Mouse (Mus musculus): ENCODE results near the gene Ndufv2. TPM values are rescaled to one million over a fixed set of nuclear protein-coding genes. Genes with fewer than 3 reads are reported as not detected.

Gene Ndufv2
- polyA plus RNA-seq (2016; fragmentation: Nextera tagmentation; extraction: Ambion mirVana) = 482 and 485 TPM in 2 replicates

DNA sequence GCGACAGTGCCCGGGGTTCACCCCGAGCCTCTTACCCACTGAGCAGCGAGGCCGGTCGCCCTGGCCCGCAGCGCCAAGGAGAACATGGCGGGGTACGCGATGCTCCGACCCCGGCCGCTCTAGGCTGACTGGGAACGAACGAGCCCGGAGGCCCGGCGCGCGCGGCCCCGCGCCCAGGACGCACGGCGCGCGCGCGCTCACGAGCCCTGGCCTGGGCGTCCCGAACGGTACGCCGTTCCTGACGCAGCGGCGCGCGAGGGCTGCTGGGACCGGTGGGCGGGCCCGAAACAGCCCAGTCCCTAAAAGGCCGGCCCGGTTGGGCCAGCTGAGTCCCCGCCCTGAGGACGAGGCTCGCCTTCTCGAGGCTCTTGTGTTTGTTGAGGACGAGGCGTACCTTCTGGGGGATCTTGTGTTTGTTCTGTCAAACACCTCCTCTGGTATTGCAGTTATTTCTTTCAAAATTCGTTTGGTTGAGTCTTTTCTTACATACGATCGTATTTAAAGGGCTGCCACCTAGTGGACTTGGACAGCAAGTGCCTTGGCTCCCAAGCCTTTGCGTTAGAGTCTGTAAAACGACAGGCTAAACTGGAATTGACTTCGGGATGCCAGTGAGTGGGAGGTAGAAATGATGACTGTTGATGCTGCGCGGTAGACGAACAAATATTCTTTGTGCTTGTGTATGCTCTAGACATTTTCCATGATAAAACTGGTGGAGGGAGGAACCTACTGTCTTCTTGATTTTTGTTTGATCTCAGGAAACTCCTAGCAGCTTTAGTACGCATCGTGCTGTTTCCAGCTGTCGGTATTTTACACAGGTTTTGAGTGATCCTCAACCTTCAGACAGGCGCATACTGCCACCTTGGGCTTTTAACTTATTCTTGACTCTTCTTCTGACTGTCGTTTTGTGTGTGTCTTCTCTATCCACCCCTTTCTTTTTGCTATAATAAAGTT is at the start of gene Ndufv2:
TSS of gene Ndufv2 (minus strand) at position 180 of the 951 bp plus-strand sequence.
- H3K27ac ChIP-seq (ENCODE audit: poor library complexity, severe bottlenecking) = peak within 1 kb of the TSS; percentile 94
- peak within 1 kb of the TSS; percentile 88 for H3K4me2 ChIP-seq
- WGBS = under 1% methylated on average over 67 of the region's 67 CpGs
- no peaks in the 10 kb centered on the region for H3K27me3 ChIP-seq (replicated peaks)
- peaks cover 14% of the 10 kb centered on the region for H3K4me1 ChIP-seq (replicated peaks)
- no peaks in the 10 kb centered on the region for H3K9me3 ChIP-seq (replicated peaks)
- peak within 1 kb of the TSS; percentile 70 for H3K4me3 ChIP-seq
- ATAC-seq (ENCODE audit: insufficient number of reproducible peaks, low FRiP score) = peak; percentile 100
- H3K9ac ChIP-seq = peak within 1 kb of the TSS; percentile 97
- no peaks in the 10 kb centered on the region; the same call in 1 of the 2 replicates for H3K36me3 ChIP-seq

DNA sequence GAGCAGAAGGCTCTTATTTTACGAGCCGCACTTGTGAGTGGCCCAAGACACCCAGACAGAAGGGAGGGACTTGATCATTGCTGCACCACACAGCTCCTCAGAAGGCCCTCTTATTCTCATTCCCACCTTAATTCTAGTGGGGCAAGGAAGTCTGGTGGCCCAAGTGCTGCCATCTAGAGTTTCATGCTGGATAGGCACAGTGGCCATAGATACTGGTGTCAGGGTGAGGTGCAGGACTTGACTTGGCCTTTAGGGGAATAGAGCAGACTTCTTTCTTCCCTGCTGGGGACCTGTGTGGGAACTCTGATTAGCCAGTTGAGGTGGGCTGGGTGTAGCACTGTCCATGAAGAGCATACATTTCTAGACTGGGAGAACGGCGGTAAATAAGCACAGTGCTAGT is 29.9 kb upstream of the Ndufv2 start:
- no peak overlapping the region for H3K4me3 ChIP-seq
- no peak overlapping the region for H3K27ac ChIP-seq (ENCODE audit: poor library complexity, severe bottlenecking)
- H3K27me3 ChIP-seq (replicated peaks) = no peaks in the 10 kb centered on the region
- 90% methylated on average over 4 of the region's 4 CpGs for WGBS
- peaks cover 90% of the 10 kb centered on the region for H3K36me3 ChIP-seq
- 0 out of 2 replicates have a peak, but pooled peaks have one; percentile 29 for ATAC-seq (ENCODE audit: insufficient number of reproducible peaks, low FRiP score)
- no peak overlapping the region for H3K4me2 ChIP-seq
- no peaks in the 10 kb centered on the region for H3K4me1 ChIP-seq (replicated peaks)
- peaks cover 7% of the 10 kb centered on the region for H3K9me3 ChIP-seq (replicated peaks)
- H3K9ac ChIP-seq = no peak overlapping the region

DNA sequence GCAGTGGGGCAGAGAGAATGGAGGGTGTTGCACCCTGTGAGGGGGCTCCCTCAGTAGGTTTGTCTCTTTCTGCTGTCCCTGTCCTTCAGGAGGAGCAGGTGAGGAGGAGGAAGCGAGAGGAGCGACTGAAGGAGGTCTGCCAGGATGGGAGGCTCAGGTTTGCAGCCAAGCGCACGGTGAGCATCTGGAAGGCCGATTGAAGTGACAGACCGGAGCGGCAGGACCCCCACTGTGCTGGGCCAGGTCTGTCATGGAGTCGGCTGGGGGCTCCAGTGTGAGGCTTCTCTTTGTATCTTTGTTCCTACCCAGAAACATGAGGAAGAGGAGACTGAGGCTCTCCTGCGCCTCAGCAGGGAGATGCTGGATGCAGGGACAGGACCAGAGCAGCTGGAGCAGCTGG is 29.0 kb upstream of the Ndufv2 start:
- Histone ChIP-seq H3K4me1 (replicated peaks) (peaks cover 2% of the 10 kb centered on the region), H3K9ac (no peak overlapping the region), H3K4me3 (no peak overlapping the region), H3K27me3 (replicated peaks) (no peaks in the 10 kb centered on the region), H3K36me3 (peaks cover 83% of the 10 kb centered on the region), H3K4me2 (no peak overlapping the region), H3K9me3 (replicated peaks) (peaks cover 7% of the 10 kb centered on the region), H3K27ac (ENCODE audit: poor library complexity, severe bottlenecking) (no peak overlapping the region)
- WGBS = 88% methylated on average over 9 of the region's 9 CpGs
- ATAC-seq (ENCODE audit: insufficient number of reproducible peaks, low FRiP score) = no peak

DNA sequence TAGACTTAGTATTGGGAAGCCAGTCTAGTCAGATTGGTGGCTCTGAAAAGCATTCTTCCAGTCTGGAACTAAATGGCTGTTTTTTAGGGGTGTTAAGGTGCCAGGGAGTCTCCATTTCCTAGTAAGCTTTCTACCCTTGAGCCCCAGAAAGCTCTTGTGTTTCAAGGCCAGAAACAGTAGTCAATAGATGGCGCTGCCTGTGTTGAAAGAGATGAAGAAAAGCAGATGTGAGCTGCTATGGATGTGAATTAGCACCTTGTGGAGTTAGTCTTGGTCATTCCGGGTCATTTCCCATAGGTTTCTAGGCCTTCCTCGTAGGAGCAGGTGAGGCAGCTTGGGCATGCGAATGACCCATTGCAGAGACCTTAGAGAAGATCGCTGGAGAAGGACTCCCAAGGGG is 23.9 kb upstream of the Ndufv2 start:
- no peak for ATAC-seq (ENCODE audit: insufficient number of reproducible peaks, low FRiP score)
- no peaks in the 10 kb centered on the region for H3K9me3 ChIP-seq (replicated peaks)
- peaks cover 13% of the 10 kb centered on the region for H3K4me1 ChIP-seq (replicated peaks)
- H3K9ac ChIP-seq = peak overlapping the region; percentile 41; the same call in 1 of the 2 replicates
- H3K4me3 ChIP-seq = no peak overlapping the region
- peaks cover 36% of the 10 kb centered on the region for H3K36me3 ChIP-seq
- no peak overlapping the region for H3K4me2 ChIP-seq
- H3K27me3 ChIP-seq (replicated peaks) = no peaks in the 10 kb centered on the region
- WGBS = 62% methylated on average over 5 of the region's 5 CpGs
- no peak overlapping the region for H3K27ac ChIP-seq (ENCODE audit: poor library complexity, severe bottlenecking)

DNA sequence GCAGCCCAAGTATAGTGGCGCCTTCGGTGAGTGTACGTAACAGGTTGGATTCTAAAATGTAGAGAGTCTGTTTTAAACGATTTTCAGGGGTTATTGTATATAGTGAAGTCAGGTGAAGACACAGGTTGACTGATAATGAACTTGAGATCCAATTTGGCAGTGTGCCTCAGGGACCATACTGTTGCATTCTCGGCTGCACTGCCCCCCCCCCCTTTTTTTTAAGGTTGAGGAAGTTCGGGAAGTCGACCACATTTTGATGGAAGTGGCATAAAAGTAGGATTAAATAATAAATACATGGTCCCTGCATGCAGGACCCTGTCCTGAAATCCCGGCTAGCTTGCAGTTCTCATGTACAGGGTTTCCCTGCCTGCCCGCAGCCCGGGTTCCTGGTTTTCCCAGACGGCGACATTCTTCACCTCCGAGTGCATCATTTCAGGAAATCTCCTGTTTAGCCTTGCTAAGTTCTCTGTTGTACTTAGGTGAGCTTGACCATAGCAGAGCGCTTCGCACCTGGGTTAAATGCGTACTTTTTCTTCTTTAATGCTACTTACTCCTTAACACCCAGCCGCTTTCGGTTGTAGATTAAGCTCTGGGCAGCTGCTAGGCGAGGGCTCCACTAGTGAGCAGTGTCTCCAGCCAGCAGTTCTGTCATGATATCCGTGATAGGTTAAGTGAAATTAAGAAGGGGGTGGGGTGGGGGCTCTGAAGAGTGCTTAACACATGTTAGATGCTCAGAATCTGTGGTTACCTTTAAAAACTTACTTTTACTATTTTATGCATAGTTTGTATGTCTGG is 22.7 kb upstream of the Ndufv2 start:
- H3K9me3 ChIP-seq (replicated peaks) = no peaks in the 10 kb centered on the region
- H3K27me3 ChIP-seq (replicated peaks) = no peaks in the 10 kb centered on the region
- WGBS = under 1% methylated on average over 20 of the region's 20 CpGs
- H3K36me3 ChIP-seq = peaks cover 39% of the 10 kb centered on the region
- peak overlapping the region; percentile 80 for H3K4me2 ChIP-seq
- 0 out of 2 replicates have a peak, but pooled peaks have one; percentile 22 for ATAC-seq (ENCODE audit: insufficient number of reproducible peaks, low FRiP score)
- peak overlapping the region; percentile 83 for H3K9ac ChIP-seq
- H3K27ac ChIP-seq (ENCODE audit: poor library complexity, severe bottlenecking) = peak overlapping the region; percentile 87
- peaks cover 13% of the 10 kb centered on the region for H3K4me1 ChIP-seq (replicated peaks)
- H3K4me3 ChIP-seq = peak overlapping the region; percentile 76

DNA sequence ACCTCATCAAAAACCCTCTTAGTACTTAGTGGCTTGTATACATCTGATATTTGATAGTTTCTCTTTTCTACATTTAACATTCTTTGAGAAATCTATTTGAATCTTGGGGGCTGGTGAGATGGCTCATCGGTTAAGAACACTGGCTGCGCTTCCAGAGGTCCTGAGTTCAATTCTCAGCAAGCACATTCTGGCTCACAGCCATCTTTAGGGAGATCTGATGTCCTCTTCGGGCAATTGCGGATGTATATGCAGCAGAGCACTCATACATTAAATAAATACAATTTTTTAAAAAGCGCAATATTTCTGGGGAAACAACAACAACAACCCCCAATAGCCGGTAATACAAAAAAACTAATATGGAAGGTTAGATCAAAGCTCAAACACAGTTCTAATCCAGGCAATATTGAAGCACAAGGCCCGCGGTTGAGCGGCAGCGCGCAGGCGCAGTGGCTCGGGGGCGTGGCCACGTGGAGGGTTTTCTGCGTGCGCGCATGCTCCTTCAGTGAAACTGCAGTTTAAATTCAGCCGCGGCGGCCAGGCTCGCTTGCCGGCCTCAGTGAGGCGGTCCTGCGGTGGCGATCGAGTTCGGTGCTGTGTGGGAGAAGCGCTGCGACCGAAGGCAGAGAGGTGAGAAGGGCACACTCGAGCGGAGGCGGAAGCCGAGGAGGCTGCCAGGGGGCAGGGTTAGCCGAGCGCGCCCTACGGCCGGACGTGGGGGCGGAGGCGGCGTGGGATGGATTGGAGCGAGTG is 21.9 kb upstream of the Ndufv2 start, which contains the start of gene Ddx11:
TSS of gene Ddx11 (plus strand) at position 455 of the 750 bp plus-strand sequence.
- H3K27me3 ChIP-seq (replicated peaks) = no peaks in the 10 kb centered on the region
- H3K9ac ChIP-seq = peak within 1 kb of the TSS; percentile 83
- ATAC-seq (ENCODE audit: insufficient number of reproducible peaks, low FRiP score) = peak; percentile 83
- peak within 1 kb of the TSS; percentile 76 for H3K4me3 ChIP-seq
- peak within 1 kb of the TSS; percentile 87 for H3K27ac ChIP-seq (ENCODE audit: poor library complexity, severe bottlenecking)
- peaks cover 13% of the 10 kb centered on the region for H3K4me1 ChIP-seq (replicated peaks)
- H3K36me3 ChIP-seq = peaks cover 41% of the 10 kb centered on the region
- 6% methylated on average over 45 of the region's 45 CpGs for WGBS
- peak within 1 kb of the TSS; percentile 80 for H3K4me2 ChIP-seq
- no peaks in the 10 kb centered on the region for H3K9me3 ChIP-seq (replicated peaks)

DNA sequence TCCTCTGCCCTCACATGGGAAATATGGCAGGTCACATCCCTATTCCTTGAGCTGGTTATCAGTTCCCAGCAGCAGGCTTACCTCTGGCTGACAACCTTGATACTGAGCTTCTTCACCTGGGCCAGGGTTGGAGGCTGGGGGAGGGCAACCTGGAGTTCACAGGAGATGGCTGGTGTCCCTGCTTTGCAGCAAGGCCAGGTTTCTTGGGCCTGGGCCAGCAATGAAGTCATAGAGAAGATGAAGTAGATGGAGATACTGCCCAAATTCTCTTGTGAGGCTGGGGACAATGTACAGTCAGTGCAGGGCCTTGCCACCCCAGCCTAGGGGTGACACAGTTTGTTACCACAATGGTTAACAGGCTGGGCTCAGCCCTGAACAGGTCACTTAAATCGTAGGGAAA is 19.3 kb upstream of the Ndufv2 start:
- no peak overlapping the region for H3K4me2 ChIP-seq
- no peak overlapping the region for H3K27ac ChIP-seq (ENCODE audit: poor library complexity, severe bottlenecking)
- H3K36me3 ChIP-seq = peaks cover 44% of the 10 kb centered on the region
- peaks cover 13% of the 10 kb centered on the region for H3K4me1 ChIP-seq (replicated peaks)
- H3K9ac ChIP-seq = no peak overlapping the region
- WGBS = 73% methylated on average over 1 of the region's 1 CpGs
- H3K27me3 ChIP-seq (replicated peaks) = no peaks in the 10 kb centered on the region
- H3K4me3 ChIP-seq = no peak overlapping the region
- ATAC-seq (ENCODE audit: insufficient number of reproducible peaks, low FRiP score) = no peak; the same call in 1 of the 2 replicates
- H3K9me3 ChIP-seq (replicated peaks) = no peaks in the 10 kb centered on the region

DNA sequence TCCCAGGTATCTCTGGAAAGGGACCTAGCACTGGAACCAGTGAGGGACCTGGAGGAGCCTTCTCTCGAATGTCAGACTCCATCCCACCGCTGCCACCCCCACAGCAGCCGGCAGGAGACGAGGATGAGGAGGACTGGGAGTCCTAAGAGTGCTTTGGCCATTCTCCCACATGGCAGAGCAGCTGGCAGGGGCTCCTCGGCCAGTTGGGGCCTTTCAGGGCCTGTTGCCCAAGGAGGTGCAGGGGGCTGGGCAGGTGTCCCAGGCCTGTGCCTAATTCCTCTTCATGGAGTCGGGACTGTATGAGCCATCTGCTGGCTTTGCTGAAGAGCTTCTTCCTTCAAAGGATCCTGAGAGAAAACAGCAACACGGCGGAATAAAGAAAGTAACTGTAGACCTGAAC is 17.6 kb upstream of the Ndufv2 start:
- no peaks in the 10 kb centered on the region for H3K27me3 ChIP-seq (replicated peaks)
- no peaks in the 10 kb centered on the region for H3K4me1 ChIP-seq (replicated peaks)
- no peak for ATAC-seq (ENCODE audit: insufficient number of reproducible peaks, low FRiP score)
- WGBS = 86% methylated on average over 8 of the region's 8 CpGs
- H3K4me3 ChIP-seq = no peak overlapping the region
- no peaks in the 10 kb centered on the region for H3K9me3 ChIP-seq (replicated peaks)
- H3K9ac ChIP-seq = no peak overlapping the region
- no peak overlapping the region for H3K4me2 ChIP-seq
- H3K27ac ChIP-seq (ENCODE audit: poor library complexity, severe bottlenecking) = no peak overlapping the region
- H3K36me3 ChIP-seq = peaks cover 62% of the 10 kb centered on the region

DNA sequence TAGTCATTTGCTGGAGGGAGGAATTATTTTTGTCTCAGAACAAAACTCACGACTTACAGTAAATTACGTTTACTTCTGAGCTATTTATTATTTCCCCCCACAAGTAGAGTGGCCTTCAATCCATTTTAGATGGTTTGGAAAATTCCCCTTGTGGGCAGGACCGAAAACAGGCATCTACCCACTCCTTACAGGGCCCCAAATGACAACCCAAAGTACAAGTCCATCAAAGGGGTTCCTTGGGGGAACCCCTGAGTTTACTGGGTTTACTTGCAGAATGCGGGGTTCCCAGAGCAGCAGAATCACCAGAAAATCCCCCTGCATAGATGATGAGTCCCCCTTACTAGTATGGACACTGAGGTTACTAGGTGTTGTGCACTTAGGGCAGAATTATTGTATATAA is 10.8 kb upstream of the Ndufv2 start:
- peak overlapping the region; percentile 91 for H3K9ac ChIP-seq
- H3K27ac ChIP-seq (ENCODE audit: poor library complexity, severe bottlenecking) = 0 out of 2 replicates have a peak overlapping the region, but pooled peaks have one; percentile 89
- peaks cover 16% of the 10 kb centered on the region for H3K4me1 ChIP-seq (replicated peaks)
- H3K36me3 ChIP-seq = peaks cover 37% of the 10 kb centered on the region
- WGBS = 44% methylated on average over 4 of the region's 4 CpGs
- peak overlapping the region; percentile 97 for H3K4me3 ChIP-seq
- H3K9me3 ChIP-seq (replicated peaks) = no peaks in the 10 kb centered on the region
- H3K27me3 ChIP-seq (replicated peaks) = no peaks in the 10 kb centered on the region
- H3K4me2 ChIP-seq = peak overlapping the region; percentile 76
- no peak for ATAC-seq (ENCODE audit: insufficient number of reproducible peaks, low FRiP score)

DNA sequence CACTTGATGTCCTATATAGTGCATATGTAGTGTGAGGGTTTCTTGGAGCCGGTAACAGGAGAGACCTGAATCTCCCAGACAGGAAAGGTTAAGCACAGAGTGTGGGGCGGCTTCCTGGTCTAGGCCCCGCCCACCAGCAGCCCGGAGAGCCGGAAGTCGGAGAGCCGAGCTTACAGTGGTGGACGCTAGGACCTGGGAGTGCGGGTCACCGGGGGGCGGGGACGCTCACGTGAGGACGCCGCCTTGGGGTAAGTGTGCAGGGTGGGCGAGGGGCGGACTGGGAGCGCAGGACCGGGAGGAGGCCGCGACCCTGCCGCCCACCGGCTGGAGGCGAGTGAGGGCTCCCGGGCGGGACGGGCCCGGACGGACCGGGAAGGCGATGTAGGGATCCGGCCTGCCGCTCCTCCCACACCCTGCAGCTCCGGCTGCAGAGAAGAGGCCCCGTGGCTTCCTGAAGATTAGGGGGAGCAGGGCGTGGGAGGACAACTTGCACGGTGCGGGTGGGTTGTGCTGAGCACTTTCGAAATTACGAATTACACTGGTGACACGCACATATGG is 10.1 kb upstream of the Ndufv2 start, which contains the start of gene Washc1:
TSS of gene Washc1 (plus strand) at position 144 of the 558 bp plus-strand sequence.
- Histone ChIP-seq H3K4me2 (peak within 1 kb of the TSS; percentile 76), H3K4me3 (peak within 1 kb of the TSS; percentile 97), H3K27ac (ENCODE audit: poor library complexity, severe bottlenecking) (peak within 1 kb of the TSS; percentile 89), H3K4me1 (replicated peaks) (peaks cover 16% of the 10 kb centered on the region), H3K27me3 (replicated peaks) (no peaks in the 10 kb centered on the region), H3K9ac (peak within 1 kb of the TSS; percentile 91), H3K9me3 (replicated peaks) (no peaks in the 10 kb centered on the region), H3K36me3 (peaks cover 30% of the 10 kb centered on the region)
- ATAC-seq (ENCODE audit: insufficient number of reproducible peaks, low FRiP score) = peak; percentile 99
- under 1% methylated on average over 40 of the region's 41 CpGs for WGBS
